11 mouse cellular contexts compared by ENCODE assay signal in the genomic region with DNA sequence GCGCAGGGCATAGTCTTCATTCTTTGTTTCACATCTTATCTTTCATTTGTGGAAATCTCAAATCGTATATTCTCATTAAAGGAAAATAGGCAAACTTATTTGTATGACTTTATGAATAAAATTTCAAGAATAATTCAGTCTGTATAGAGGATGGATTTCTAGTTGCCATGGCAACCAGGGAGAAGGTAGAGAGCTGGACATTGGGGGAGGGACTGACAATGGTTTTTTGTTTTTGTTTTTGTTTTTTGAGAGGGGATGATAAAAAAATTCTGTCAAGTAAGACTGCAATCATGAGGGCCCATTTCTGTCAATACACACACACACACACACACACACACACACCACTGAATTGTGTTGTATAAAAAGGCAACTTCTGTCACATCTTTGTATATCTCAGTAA.
"Had no signal": no experiment of that assay in that cellular context is flagged by ENCODE, and none has a peak within 500 bp of the region (broad histone marks: within the 10 kb centered on the region; RNA-seq: fewer than 3 reads in every experiment).

No protein-coding gene starts in this region.

- H3K9ac ChIP-seq: liver, embryonic 12.5 days; liver, embryonic 14.5 days; lung, embryonic 15.5 days; neural tube, embryonic 13.5 days; neural tube, embryonic 15.5 days had no signal

- H3K4me2 ChIP-seq: liver, embryonic 12.5 days; lung, embryonic 15.5 days; neural tube, embryonic 13.5 days; neural tube, embryonic 15.5 days had no signal

- H3K9me3 ChIP-seq: liver, embryonic 12.5 days; lung, embryonic 15.5 days; megakaryocyte, embryonic 14.5 days; neural tube, embryonic 13.5 days; neural tube, embryonic 15.5 days had no signal

- ATAC-seq: lung, postnatal 0 days had no signal

- H3K27me3 ChIP-seq: liver, embryonic 12.5 days; lung, embryonic 15.5 days; megakaryocyte, embryonic 14.5 days; neural tube, embryonic 13.5 days; neural tube, embryonic 15.5 days had no signal

- H3K27ac ChIP-seq: liver, embryonic 12.5 days; liver, embryonic 14.5 days; lung, embryonic 15.5 days; macrophage; neural tube, embryonic 13.5 days; neural tube, embryonic 15.5 days had no signal

- H3K36me3 ChIP-seq: liver, embryonic 12.5 days; neural tube, embryonic 13.5 days; neural tube, embryonic 15.5 days had no signal

- H3K4me3 ChIP-seq: liver, embryonic 12.5 days; lung, embryonic 15.5 days; megakaryocyte, embryonic 14.5 days; myocyte; neural tube, embryonic 13.5 days; neural tube, embryonic 15.5 days had no signal

- H3K4me1 ChIP-seq: lung, embryonic 15.5 days; megakaryocyte, embryonic 14.5 days; neural tube, embryonic 13.5 days; neural tube, embryonic 15.5 days had no signal

- DNase-seq: right cerebral cortex, adult 18-20 months; right cerebral cortex, postnatal 25 days had no signal
